Mouse (Mus musculus): ENCODE measurements at regions not wholly inside any gene's neighbourhood (a gene's known extent, or its start where the extent isn't known, plus 50 kb on each side); places are given as distances from the start of the nearest gene placed in this dataset.

- DNase-seq (ENCODE audit: inconsistent ontology term), result no peak
Measured at GRCm38 (mm10) chr7:55400774-55401173, 367.2 kb upstream of the Siglech start.

- peak; percentile 76 for DNase-seq (ENCODE audit: inconsistent ontology term)
Measured at GRCm38 (mm10) chr7:55401300-55401711, 366.7 kb upstream of the Siglech start.

GRCm38 (mm10) chr7:55447297-55447885 lies 320.6 kb upstream of the Siglech start:
- no peak for DNase-seq (ENCODE audit: inconsistent ontology term)
